ENCODE assay signal across 10 mouse cellular contexts in the genomic region with DNA sequence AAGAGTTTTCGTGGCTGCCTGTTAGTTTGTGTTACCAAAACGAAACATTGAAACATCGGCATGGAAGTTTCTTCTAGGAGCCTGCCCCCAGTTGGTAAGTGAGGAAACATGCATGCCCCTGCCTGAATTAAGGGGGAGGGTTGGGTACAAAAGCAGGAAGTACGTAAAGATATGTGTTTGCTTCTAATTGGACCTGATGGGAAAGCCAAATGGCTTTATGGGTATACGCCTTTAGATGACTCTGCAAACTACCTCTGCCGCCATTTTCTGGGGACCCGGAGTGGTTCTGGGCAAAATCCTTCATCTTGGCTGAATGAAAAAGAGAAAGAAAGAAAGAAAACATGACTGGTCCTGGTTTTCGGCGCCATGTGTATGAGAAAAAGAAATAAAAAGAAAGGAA. TPM values are rescaled to one million over a fixed set of nuclear protein-coding genes. Genes with fewer than 3 reads are reported as not detected.
DNase-seq lines count a peak whose midpoint lies in the region; ATAC-seq and TF ChIP-seq lines count a peak whose summit lies in the region.
"Had no signal": no experiment of that assay in that cellular context is flagged by ENCODE, and none has a peak within 500 bp of the region (broad histone marks: within the 10 kb centered on the region; RNA-seq: fewer than 3 reads in every experiment).

No protein-coding gene starts in this region.

- H3K9me3 ChIP-seq in kidney, postnatal 0 days (replicated peaks; ENCODE audit: low read length): no peaks in the 10 kb centered on the region
- no peaks in the 10 kb centered on the region for H3K9me3 ChIP-seq in kidney, embryonic 14.5 days (ENCODE audit: control insufficient read depth, low read length)
- no peaks in the 10 kb centered on the region for H3K9me3 ChIP-seq in erythroblast, embryonic 14.5 days (ENCODE audit: control insufficient read depth, low read length)
- H3K9me3 ChIP-seq: midbrain, embryonic 12.5 days had no signal

- DNase-seq in kidney, postnatal 0 days (ENCODE audit: low spot score): peak; percentile 19
- peak; percentile 53 for DNase-seq in thymus, postnatal 4 days
- DNase-seq in adrenal gland, adult 8-10 months: no peak
- DNase-seq in cerebellum, postnatal 4 days (ENCODE audit: low spot score in 2 of 2): no peak
- no peak for DNase-seq in cerebellum, adult 11-12 months
- DNase-seq: kidney, adult 8-10 months had no signal

- H3K27ac ChIP-seq in kidney, postnatal 0 days: no peak overlapping the region
- H3K27ac ChIP-seq in kidney, embryonic 14.5 days (ENCODE audit: low read depth, low read length): no peak overlapping the region
- H3K27ac ChIP-seq: midbrain, embryonic 12.5 days had no signal

- H3K4me1 ChIP-seq in kidney, postnatal 0 days (replicated peaks; ENCODE audit: insufficient read depth, low read length): no peaks in the 10 kb centered on the region
- H3K4me1 ChIP-seq in kidney, embryonic 14.5 days (ENCODE audit: control insufficient read depth, insufficient read depth, low read length): no peaks in the 10 kb centered on the region
- peaks cover 43% of the 10 kb centered on the region for H3K4me1 ChIP-seq in erythroblast, embryonic 14.5 days (ENCODE audit: control insufficient read depth)
- H3K4me1 ChIP-seq: midbrain, embryonic 12.5 days had no signal

- no peaks in the 10 kb centered on the region for H3K36me3 ChIP-seq in kidney, postnatal 0 days (ENCODE audit: insufficient read depth, low read length)
- H3K36me3 ChIP-seq in kidney, embryonic 14.5 days (ENCODE audit: control insufficient read depth, insufficient read depth, low read length): no peaks in the 10 kb centered on the region
- H3K36me3 ChIP-seq in erythroblast, embryonic 14.5 days (ENCODE audit: control insufficient read depth): peaks cover 46% of the 10 kb centered on the region
- H3K36me3 ChIP-seq: midbrain, embryonic 12.5 days had no signal

- no peak overlapping the region for H3K9ac ChIP-seq in kidney, postnatal 0 days (ENCODE audit: low read depth, low read length)
- H3K9ac ChIP-seq in kidney, embryonic 14.5 days (ENCODE audit: low read depth, low read length): no peak overlapping the region
- H3K9ac ChIP-seq: midbrain, embryonic 12.5 days had no signal

- peak; percentile 6; the same call in 1 of the 2 replicates for TF ChIP-seq CTCF in kidney, postnatal 0 days (IDR thresholded peaks at IDR 0.05; ENCODE audit: low read depth)

- ATAC-seq in kidney, postnatal 0 days (replicated peaks; ENCODE audit: low FRiP score, low read depth): no peak
- no peak for ATAC-seq in kidney, embryonic 14.5 days (ENCODE audit: low FRiP score, low TSS enrichment)
- peak; percentile 97 for ATAC-seq in megakaryocyte-erythroid progenitor cell, adult 5-6 weeks (replicated peaks; ENCODE audit: low FRiP score, low TSS enrichment, poor library complexity, severe bottlenecking)

- H3K4me3 ChIP-seq in kidney, postnatal 0 days (replicated peaks; ENCODE audit: low read depth, low read length): no peak overlapping the region
- H3K4me3 ChIP-seq in kidney, embryonic 14.5 days (ENCODE audit: low read length): no peak overlapping the region
- peak overlapping the region; percentile 85 for H3K4me3 ChIP-seq in erythroblast, embryonic 14.5 days (replicated peaks)
- H3K4me3 ChIP-seq: midbrain, embryonic 12.5 days had no signal

- WGBS in kidney, postnatal 0 days: 82% methylated on average over 9 of the region's 9 CpGs
- WGBS in kidney, embryonic 14.5 days: 88% methylated on average over 9 of the region's 9 CpGs

- H3K27me3 ChIP-seq in kidney, postnatal 0 days (ENCODE audit: insufficient read depth, low read length): no peaks in the 10 kb centered on the region
- H3K27me3 ChIP-seq in kidney, embryonic 14.5 days (ENCODE audit: control insufficient read depth, insufficient read depth, low read length): no peaks in the 10 kb centered on the region
- H3K27me3 ChIP-seq in erythroblast, embryonic 14.5 days (ENCODE audit: control insufficient read depth): no peaks in the 10 kb centered on the region
- H3K27me3 ChIP-seq: midbrain, embryonic 12.5 days had no signal

- no peak overlapping the region for H3K4me2 ChIP-seq in kidney, postnatal 0 days (ENCODE audit: low read length)
- no peak overlapping the region for H3K4me2 ChIP-seq in kidney, embryonic 14.5 days (replicated peaks; ENCODE audit: low read depth, low read length)
- H3K4me2 ChIP-seq: midbrain, embryonic 12.5 days had no signal

RNA-seq across cellular contexts. Expression of gene Slfn3, which starts 33.1 kb away (rescaled TPM):
- 1.8 and 2.3 TPM in 2 replicates for polyA plus RNA-seq in kidney, postnatal 0 days (2015; fragmentation: Nextera tagmentation; extraction: Ambion mirVana)
- 1.4 and 2.6 TPM in 2 replicates for polyA plus RNA-seq in kidney, embryonic 14.5 days (2014; fragmentation: Nextera tagmentation; extraction: Ambion mirVana)
- not detected in 2 replicates for polyA plus RNA-seq in erythroblast, embryonic 14.5 days (2012)
- total RNA-seq in megakaryocyte-erythroid progenitor cell, adult 5-6 weeks (2014; fragmentation: Nextera tagmentation): 15.3 and 24.2 TPM in 2 replicates
- total RNA-seq in megakaryocyte-erythroid progenitor cell, adult 5-6 weeks (2017): 33.5 and 38.0 TPM in 2 replicates
- total RNA-seq in adrenal gland, adult 8-10 months (2022): 1 to 10 TPM; 2.5 to 4.0 (median 3.5) TPM

RNA-seq across cellular contexts. Expression of gene Slfn4, which starts 49.2 kb away (rescaled TPM):
- 0.29 and 0.36 TPM in 2 replicates for polyA plus RNA-seq in kidney, postnatal 0 days (2015; fragmentation: Nextera tagmentation; extraction: Ambion mirVana)
- polyA plus RNA-seq in kidney, embryonic 14.5 days (2014; fragmentation: Nextera tagmentation; extraction: Ambion mirVana): 0.07 TPM in 1 of 2 replicates, not detected in the other
- not detected in 2 replicates for polyA plus RNA-seq in erythroblast, embryonic 14.5 days (2012)
- total RNA-seq in megakaryocyte-erythroid progenitor cell, adult 5-6 weeks (2014; fragmentation: Nextera tagmentation): 2.2 TPM in 1 of 2 replicates, not detected in the other
- total RNA-seq in megakaryocyte-erythroid progenitor cell, adult 5-6 weeks (2017): 0.19 and 0.28 TPM in 2 replicates
- total RNA-seq in adrenal gland, adult 8-10 months (2022): under 1 TPM; 0.15 to 0.30 (median 0.23) TPM
- polyA plus RNA-seq: midbrain, embryonic 12.5 days had no signal

Comparison
In these comparisons a context has a peak if more than half of its experiments do, and no peak if none do; other contexts are left out.
1. DNase-seq: peak in kidney, postnatal 0 days (single experiment) and thymus, postnatal 4 days (single experiment); none in adrenal gland, adult 8-10 months (single experiment), cerebellum, postnatal 4 days (0 of 2) and cerebellum, adult 11-12 months (single experiment).